Mouse (Mus musculus) neutrophil, adult 59 days (primary cell): Measurements from ENCODE around the gene Spaar. TPM values are rescaled to one million over a fixed set of nuclear protein-coding genes. Genes with fewer than 3 reads are reported as not detected.

Source experiments
- total RNA-seq, 2 experiments: library from RNA; stranded (reverse); gene quantifications; 1 replicate in 1 of 2; 2 replicates in 1 of 2; pipeline ENCODE4 v1.2.4; 2023

Gene Spaar
- total RNA-seq, result not detected

DNA sequence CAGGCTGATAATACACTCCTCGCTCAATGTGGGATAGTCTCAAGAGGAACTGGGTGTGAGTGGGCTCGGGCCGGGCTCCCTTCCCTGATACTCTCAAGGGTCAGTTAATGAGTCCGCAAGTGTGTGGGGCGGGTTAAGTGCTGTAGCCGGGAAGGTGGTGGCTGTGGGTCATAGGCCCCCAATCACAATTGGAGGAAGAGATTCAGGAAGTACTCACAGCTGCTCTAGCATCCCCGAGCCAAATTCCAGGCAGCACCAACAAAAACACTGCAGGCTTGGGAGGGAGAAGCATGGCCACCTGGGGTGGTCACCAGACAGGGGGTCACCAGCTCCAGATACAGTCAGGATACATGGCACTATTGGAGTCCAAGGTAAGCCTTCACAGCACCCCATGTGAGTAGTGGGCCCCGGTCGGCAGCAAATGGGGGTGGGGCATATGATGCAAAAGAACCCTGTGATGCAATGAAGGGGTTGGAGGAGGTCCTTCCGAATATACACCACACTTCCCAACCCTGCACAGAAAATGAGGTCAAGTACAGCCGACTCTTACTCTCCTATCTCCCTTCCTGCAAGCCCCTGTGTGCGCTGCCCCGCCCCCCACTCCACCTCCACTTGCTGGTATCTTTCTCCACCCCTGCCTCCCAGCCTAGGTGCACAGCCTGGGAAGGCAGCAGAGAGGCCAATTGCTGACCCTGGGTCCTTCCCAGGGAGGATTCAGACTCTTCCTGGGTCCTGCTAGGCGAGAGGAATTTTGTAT lies at the start of gene Spaar:
Gene Spaar (plus strand): TSS at position 241 of the 757 bp plus-strand sequence.

DNA sequence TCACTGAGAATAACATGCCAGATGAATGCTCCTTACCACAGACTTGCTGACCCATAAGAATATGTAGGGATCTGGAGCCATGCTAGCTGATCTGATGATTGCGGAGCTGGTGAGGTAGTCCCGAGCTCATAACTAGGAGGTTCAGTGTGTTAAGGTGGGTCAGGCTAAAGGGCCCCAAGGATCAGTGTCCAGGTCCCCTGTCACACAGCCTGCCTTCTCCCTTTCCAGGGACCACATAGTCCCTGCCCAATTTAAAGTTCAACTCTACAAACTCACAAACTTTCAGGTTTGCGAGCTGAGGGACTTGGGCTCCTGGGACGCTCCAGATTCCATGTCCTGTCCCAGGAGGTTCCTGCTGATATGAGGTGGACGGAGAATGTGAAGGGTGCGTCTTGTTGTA lies 29.1 kb upstream of the Spaar start, which contains the start of gene Olfr70:
Gene Olfr70 (minus strand): TSS at position 101 of the 400 bp plus-strand sequence.

GRCm38 (mm10) chr4:43709869-43710268 lies 20.0 kb upstream of the Spaar start, which contains the start of gene Olfr71:
Olfr71 (minus strand) TSS chr4:43710255.

GRCm38 (mm10) chr4:43726995-43727394 lies 2.8 kb upstream of the Spaar start, which contains the start of gene Hrct1:
Hrct1 (plus strand) TSS chr4:43727188.

DNA sequence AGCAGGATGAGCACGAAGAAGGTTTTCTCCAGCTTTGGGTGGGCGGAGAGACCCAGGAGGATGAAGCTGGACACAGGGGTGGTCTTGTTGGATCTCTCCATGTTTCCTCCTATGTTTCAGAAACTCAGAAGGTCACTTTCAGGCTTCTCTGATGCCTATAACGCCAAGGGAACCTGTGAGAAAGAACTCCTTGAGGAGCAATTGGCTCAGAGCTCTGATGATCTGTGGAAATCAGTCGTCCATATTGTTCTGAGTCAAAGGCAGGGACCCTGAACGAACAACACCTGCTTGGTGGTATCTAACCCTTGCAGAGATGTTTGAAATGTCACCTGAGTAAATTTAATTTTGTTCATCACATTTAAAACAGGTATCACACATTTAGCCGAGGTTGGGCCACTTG lies 41.1 kb downstream of the Spaar start, which contains the start of gene Olfr159:
Gene Olfr159 (minus strand): TSS at position 101 of the 400 bp plus-strand sequence.

Other genes starting within 250 kb of the Spaar start
- under 1 TPM in 1 of 2 experiments, not detected in 1; 0.31 TPM for gene Sit1, start 246.3 kb upstream of the Spaar start, total RNA-seq
- 1 to 10 TPM; 5.1 to 5.2 TPM for gene Ccdc107, start 237.1 kb upstream of the Spaar start, total RNA-seq
- gene Arhgef39, start 230.3 kb upstream of the Spaar start, total RNA-seq, result 10 to 100 TPM; 31.2 to 32.1 TPM
- gene Car9, start 223.1 kb upstream of the Spaar start, total RNA-seq, result 1 to 10 TPM; 1.1 to 2.6 TPM
- gene Tpm2, start 206.3 kb upstream of the Spaar start, total RNA-seq, result under 1 TPM; 0.60 to 0.68 TPM
- 10 to 100 TPM; 67.4 to 72.8 TPM for gene Creb3, start 167.7 kb upstream of the Spaar start, total RNA-seq
- gene Tln1, start 167.3 kb upstream of the Spaar start, total RNA-seq, result 100 to 1,000 TPM; 547 to 593 TPM
- 10 to 100 TPM; 47.1 to 49.4 TPM for gene Rgp1, start 151.3 kb upstream of the Spaar start, total RNA-seq
- gene Gba2, start 151.2 kb upstream of the Spaar start, total RNA-seq, result 10 to 100 TPM; 28.4 to 32.8 TPM
- gene Msmp, start 145.5 kb upstream of the Spaar start, total RNA-seq, result not detected
- under 1 TPM; 0.33 to 0.80 TPM for gene Npr2, start 98.1 kb upstream of the Spaar start, total RNA-seq
- gene Spag8, start 76.4 kb upstream of the Spaar start, total RNA-seq, result not detected
- gene Hint2, start 73.6 kb upstream of the Spaar start, total RNA-seq, result 10 to 100 TPM in 1 of 2 experiments, 1 to 10 TPM in 1; 8.7 to 10.2 TPM
- gene Tmem8b, start 61.1 kb upstream of the Spaar start, total RNA-seq, result under 1 TPM; 0.60 to 0.66 TPM
- under 1 TPM in 1 of 2 experiments, not detected in 1; 0.11 TPM for gene Fam221b, start 60.9 kb upstream of the Spaar start, total RNA-seq
- not detected for gene Olfr70, start 29.2 kb upstream of the Spaar start, total RNA-seq
- not detected for gene Olfr71, start 19.8 kb upstream of the Spaar start, total RNA-seq
- gene Hrct1, start 2.8 kb upstream of the Spaar start, total RNA-seq, result not detected
- gene Olfr159, start 41.0 kb downstream of the Spaar start, total RNA-seq, result not detected
- gene Olfr156, start 93.9 kb downstream of the Spaar start, total RNA-seq, result not detected
- gene Olfr157, start 110.2 kb downstream of the Spaar start, total RNA-seq, result not detected
- gene Olfr155, start 121.5 kb downstream of the Spaar start, total RNA-seq, result not detected
- 10 to 100 TPM; 10.7 to 18.1 TPM for gene Reck, start 145.5 kb downstream of the Spaar start, total RNA-seq
- 100 to 1,000 TPM; 159 to 162 TPM for gene Glipr2, start 227.4 kb downstream of the Spaar start, total RNA-seq